Mouse (Mus musculus): ENCODE measurements at regions not wholly inside any gene's neighbourhood (a gene's known extent, or its start where the extent isn't known, plus 50 kb on each side); places are given as distances from the start of the nearest gene placed in this dataset.
A peak's percentile ranks its signal among the peaks of the same experiment; 100 is the strongest.

DNA sequence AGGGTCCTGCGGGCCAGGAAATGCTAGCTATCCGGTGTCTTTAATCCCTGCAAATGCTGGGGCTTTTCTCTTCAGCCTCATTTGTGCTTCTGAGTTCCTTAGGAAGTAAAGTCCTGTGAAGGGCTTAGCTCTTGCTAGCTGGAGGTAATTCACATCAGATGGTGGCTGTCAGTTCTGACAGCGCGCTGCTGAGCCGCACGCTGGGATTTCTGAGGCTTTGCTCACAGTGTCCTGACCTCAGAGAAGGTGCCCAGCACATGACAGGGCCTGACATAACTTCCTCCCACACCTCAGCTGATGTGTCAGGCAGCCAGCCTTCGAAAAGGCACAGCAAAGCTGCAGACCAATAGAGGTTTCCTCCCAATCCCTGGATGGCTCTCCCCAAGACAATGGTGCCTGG, 158.6 kb upstream of the Prok2 start:
- DNase-seq: no peak

DNA sequence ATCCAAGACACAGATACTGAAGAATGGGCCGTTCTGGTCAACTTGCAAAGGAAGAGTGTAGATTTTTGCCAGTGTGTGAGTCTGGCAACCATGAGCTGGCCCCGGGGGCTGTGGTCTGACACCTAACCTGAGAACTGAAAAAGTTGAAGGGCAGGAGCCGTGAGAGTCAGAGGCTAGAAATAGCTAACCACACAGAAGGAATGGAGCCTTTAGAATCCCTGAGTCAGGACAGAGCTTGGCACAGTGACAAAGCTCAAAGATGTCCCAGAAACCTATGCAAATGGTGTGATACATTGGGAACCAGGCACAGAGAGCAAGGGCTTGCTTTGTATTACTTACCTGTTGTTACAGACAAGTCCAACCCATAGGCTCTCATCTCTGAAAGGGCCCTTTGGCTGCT, 157.9 kb upstream of the Prok2 start:
- no peak for DNase-seq

GRCm38 (mm10) chr6:99881606-99882005, 155.4 kb upstream of the Prok2 start:
- no peak for DNase-seq

DNA sequence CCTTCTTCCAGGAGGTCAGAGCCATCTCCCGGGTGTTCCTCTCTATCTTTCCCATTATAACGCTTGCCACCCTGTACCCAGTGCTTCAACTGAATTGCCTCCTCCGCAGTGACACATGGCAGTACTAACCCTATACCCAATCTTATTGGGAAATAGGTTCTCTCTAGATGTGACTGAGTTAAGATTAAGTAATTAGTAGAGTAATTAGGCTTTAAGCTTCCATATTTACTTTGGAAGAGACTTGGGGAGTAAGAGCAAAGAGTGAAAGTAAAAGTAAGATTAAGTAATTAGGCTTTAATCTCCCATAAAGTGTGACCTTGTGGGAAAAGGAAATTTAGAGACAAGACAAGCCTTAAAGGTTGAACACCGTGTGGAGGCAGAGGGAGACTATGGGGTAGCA, 148.7 kb upstream of the Prok2 start:
- no peak for DNase-seq

GRCm38 (mm10) chr6:99874029-99874428, 147.8 kb upstream of the Prok2 start:
- no peak for DNase-seq

GRCm38 (mm10) chr6:99866061-99866460, 139.9 kb upstream of the Prok2 start:
- DNase-seq: no peak

- DNase-seq: peak; percentile 30
Measured at GRCm38 (mm10) chr6:99864949-99865348, 138.8 kb upstream of the Prok2 start.

DNA sequence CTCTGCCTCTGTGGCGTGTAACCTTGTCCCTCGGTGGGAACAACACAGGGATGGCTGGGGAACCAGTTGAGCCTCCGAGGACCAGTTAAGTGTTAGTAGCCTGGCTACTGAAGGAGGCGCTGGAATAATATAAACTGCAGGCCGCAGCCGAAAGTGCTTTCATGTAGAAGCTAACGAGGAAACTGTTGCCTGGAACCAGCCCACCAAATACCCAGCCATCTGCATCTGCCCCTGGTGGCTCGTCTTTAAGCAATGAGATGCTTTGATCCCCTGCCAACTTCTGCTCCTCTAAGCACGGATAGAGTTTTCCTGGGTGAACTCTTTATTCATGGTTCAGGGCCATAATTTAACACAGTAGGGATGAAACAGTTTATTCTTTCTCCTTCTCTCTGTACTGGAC, 137.2 kb upstream of the Prok2 start:
- DNase-seq: no peak

DNA sequence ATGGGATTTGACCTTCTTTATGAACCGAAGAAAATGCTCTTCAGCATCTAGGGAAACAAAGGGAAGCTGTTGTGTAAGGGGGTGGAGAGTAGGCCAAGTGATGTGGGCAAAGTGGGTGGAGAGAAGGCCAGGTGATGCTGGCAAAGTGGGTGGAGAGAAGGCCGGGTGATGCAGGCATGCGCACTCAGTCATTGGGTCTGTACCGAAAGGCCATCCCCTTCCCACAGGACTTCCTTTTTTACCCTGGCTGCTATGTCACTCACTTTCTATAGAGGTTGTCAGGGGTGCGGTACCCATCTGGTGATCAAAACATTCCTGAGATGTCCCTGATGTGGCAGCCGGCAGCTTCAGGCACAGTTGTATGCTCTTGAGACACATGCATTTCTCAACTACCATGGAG, 131.2 kb upstream of the Prok2 start:
- DNase-seq: no peak

- DNase-seq: no peak
Measured at GRCm38 (mm10) chr6:99853716-99854115, 127.5 kb upstream of the Prok2 start.

DNA sequence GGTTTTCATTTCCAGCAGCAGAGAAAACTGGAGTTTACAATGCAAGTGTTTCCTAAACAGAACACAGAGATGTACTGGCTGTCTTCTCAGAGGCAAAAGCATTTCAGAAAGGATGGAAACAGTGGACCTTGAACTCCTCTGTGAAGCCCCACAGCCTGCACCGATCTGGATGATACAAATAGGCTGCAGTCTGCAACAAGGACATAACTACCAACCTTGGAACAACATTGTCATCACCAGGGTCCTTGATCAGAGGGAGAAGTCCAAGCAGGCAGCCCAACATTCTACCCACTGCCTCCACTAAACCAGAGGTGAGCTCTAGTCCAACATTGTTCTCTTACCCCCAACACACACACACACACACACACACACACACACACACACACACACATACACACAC, 124.5 kb upstream of the Prok2 start:
- DNase-seq: no peak

DNA sequence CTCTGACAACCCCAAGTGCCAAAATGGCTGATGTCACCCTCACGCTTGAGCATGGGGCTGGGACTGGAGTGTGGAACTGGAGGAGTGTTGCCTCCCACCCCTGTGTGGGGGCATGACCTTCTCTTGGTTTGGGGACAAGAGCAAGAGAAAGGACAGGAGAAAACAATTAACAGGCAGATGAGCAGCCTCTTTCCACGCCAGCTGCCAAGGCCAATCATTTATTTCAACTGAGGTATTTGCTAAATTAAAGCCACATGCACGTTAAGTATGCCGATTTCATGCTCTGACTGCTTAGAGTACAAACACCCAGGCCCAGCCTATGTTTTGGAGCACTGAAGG, 119.3 kb upstream of the Prok2 start:
- no peak for DNase-seq

DNA sequence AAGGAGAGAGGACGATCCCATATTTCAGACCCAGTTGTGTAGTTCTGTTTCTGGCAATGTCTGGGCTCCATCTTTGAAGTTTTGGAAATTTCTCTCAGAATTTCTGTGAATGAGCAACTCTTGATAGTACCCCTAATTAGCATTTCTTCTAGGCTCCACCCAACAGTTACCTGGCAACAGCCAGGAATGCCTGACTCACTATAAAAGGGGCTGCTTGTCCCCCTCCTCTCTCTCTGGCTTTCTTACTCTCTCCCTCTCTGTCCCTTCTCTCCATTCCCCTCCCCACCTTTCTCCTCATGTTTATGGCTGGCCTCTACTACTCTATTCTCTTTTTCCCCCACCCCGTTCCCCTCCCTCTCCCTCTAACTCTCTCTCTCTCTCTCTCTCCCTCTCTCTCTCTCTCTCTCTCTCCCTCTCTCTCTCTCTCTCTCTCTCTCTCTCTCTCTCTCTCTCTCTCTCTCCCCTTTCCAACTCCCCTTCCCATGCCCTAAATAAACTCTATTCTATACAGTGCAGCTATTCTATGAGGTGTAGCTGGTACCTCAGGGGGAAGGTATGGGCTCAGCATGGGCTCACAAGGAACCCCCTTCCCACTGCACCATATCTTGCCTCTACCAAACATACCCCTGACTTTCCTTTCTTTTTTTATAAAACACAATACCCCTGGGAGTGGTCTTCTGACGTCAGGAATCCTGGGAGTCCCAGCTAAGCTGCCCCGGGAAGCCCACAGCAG, 118.7 kb upstream of the Prok2 start:
- DNase-seq: no peak

GRCm38 (mm10) chr6:99843507-99843906, 117.3 kb upstream of the Prok2 start:
- DNase-seq: no peak

GRCm38 (mm10) chr6:99842723-99843122, 116.5 kb upstream of the Prok2 start:
- no peak for DNase-seq

GRCm38 (mm10) chr6:99840823-99841222, 114.6 kb upstream of the Prok2 start:
- DNase-seq: no peak

- peak; percentile 2 for DNase-seq
Measured at GRCm38 (mm10) chr6:99833323-99833722, 107.1 kb upstream of the Prok2 start.

DNA sequence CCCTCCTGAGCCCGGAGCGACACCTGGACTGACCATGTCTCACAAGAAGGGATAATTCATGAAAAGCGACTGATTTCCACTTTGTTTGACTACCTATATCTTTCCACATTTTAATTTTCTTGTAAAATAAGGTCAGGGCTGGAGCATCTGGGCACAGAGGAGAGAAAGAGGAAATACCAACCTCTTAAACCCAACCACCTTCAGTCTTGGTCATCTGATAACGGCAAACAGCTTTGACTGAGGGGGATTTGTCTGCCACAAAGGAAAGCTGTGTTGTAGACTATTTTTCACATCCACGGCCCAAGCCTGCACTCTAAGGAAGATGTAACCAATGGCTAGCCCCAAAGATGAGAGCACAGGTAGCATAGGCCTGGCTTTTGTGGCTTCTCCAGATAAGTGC, 101.4 kb upstream of the Prok2 start:
- DNase-seq: no peak

DNA sequence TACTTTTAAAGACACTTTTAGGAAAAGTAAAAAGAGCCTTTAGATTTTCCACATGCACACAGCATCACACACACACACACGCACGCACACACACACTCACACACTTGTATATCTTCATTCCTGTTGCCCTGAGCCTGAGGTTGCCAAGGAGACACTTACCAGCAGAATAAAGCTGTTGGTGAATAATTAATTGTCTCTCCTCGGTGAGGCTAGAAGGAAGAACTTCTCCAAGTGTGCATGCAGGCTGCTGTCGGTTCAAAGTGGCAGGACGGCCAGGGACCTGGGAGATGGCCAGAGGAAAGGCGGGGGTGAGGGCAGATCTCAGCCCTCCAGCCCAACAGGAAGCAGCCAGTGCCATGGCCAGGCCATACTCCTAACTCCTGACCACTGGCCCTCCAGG, 98.6 kb upstream of the Prok2 start:
- no peak for DNase-seq

GRCm38 (mm10) chr6:99822471-99822870, 96.3 kb upstream of the Prok2 start:
- DNase-seq: no peak

DNA sequence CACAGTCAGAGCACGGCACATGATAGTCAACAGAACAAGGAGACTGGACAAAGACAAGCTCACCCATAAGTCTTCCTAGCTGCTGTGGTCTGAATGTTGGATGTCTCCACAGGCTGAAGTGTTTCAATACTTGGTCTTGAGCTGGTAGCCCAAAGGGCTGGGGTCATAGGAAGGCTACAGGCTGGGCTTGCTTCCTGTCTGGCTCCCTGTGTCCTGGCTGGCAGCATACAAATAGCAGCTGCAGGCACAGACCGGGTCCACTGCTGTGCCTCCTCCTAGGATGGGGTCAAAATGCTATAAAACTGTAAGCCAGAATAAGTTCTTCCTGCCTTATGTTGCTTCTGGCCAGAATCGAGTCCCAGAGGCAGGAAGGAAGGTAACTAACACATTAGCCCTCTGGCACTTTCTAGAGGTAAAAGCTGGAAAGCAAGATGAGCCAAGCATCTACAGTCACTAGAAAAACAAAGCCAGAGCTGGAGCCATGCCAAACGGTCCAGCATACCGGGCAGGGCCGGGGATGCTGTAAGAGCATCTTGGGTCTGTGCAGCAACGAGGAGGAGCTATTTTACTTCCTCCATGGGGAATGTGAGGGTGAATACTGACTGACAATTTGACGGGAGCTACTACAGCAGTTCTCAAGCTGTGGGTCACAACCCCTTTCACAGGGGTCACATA, 93.2 kb upstream of the Prok2 start:
- no peak for DNase-seq

- DNase-seq: no peak
Measured at GRCm38 (mm10) chr6:99818486-99818885, 92.3 kb upstream of the Prok2 start.

- no peak for DNase-seq
Measured at GRCm38 (mm10) chr6:99817245-99817644, 91.1 kb upstream of the Prok2 start.

- no peak for DNase-seq
Measured at GRCm38 (mm10) chr6:99813102-99813501, 86.9 kb upstream of the Prok2 start.

GRCm38 (mm10) chr6:99811842-99812241, 85.7 kb upstream of the Prok2 start:
- no peak for DNase-seq

Measured in cerebellum, adult 9-10 months (tissue).